ENCODE assay signal across 16 mouse cellular contexts in the genomic region with DNA sequence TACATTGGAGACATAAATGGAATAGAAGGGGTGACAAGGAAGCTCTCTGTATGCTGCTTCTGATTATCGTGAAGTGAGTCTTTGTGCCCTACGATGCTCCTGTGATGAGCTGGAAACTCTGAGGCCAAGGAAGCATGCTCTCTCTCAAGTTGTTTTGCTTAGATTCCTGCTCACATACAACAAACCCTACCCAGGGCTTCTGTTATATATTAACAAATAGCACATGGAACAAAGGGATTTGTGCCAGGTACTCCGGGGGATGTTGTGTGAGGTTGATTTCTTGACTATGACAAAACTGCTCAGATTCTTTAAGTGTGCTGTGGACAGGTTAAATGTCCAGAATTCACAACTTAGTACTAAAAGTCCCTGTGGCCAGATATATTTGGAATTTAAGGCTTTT. TPM values are rescaled to one million over a fixed set of nuclear protein-coding genes. Genes with fewer than 3 reads are reported as not detected.
DNase-seq lines count a peak whose midpoint lies in the region; ATAC-seq lines count a peak whose summit lies in the region.
"Had no signal": no experiment of that assay in that cellular context is flagged by ENCODE, and none has a peak within 500 bp of the region (broad histone marks: within the 10 kb centered on the region; RNA-seq: fewer than 3 reads in every experiment).

No protein-coding gene starts in this region.

- ATAC-seq in inflammation-experienced regulatory T-cells, adult 6 months: no peak
- ATAC-seq: forebrain, embryonic 16.5 days; hindbrain, embryonic 16.5 days had no signal

- peak; percentile 72 for DNase-seq in kidney, adult 11 months
- no peak for DNase-seq in kidney, postnatal 4 days
- DNase-seq in kidney, adult 8-10 months: peak; percentile 76 to 87
- DNase-seq in kidney, postnatal 10 days: peak; percentile 45
- DNase-seq in cerebellum, adult 9-10 months: no peak
- DNase-seq: adrenal gland, adult 2 months; adrenal gland, postnatal 25 days; cerebellum, adult 11 months; cerebellum, adult 8-10 months; cerebellum, postnatal 25 days; gastrocnemius, postnatal 14 days; heart, postnatal 10 days; heart, postnatal 4 days had no signal

RNA-seq across cellular contexts. Expression of a gene that starts 33.6 kb away (rescaled TPM):
- polyA plus RNA-seq in inflammation-experienced regulatory T-cells, adult 6 months (2017; shearing (Covaris generic)): under 1 TPM in 1 of 3 experiments, not detected in 2; 0.41 TPM

RNA-seq across cellular contexts. Expression of a gene that starts 59.1 kb away (rescaled TPM):
- polyA plus RNA-seq in inflammation-experienced regulatory T-cells, adult 6 months (2017; shearing (Covaris generic)): 1 to 10 TPM; 1.1 to 2.8 (median 1.6) TPM

Comparison
In these comparisons a context has a peak if more than half of its experiments do, and no peak if none do; other contexts are left out.
1. DNase-seq: peak in kidney, adult 11 months (single experiment), kidney, adult 8-10 months (2 of 2) and kidney, postnatal 10 days (single experiment); none in kidney, postnatal 4 days (0 of 2) and cerebellum, adult 9-10 months (single experiment).